18 mouse cellular contexts compared by ENCODE assay signal in genomic region chr15:62431150-62431678, GRCm38 (mm10).
"Had no signal": no experiment of that assay in that cellular context is flagged by ENCODE, and none has a peak within 500 bp of the region (broad histone marks: within the 10 kb centered on the region; RNA-seq: fewer than 3 reads in every experiment).

No protein-coding gene starts in this region.

- H3K27ac ChIP-seq: kidney, postnatal 0 days; layer of hippocampus, adult 2 months; limb, embryonic 10.5 days; limb, embryonic 13.5 days; liver, embryonic 12.5 days; liver, embryonic 15.5 days; lung, embryonic 15.5 days; stomach, embryonic 15.5 days had no signal

- H3K36me3 ChIP-seq: limb, embryonic 10.5 days; limb, embryonic 13.5 days; liver, embryonic 12.5 days; liver, embryonic 15.5 days; lung, embryonic 15.5 days; stomach, embryonic 15.5 days had no signal

- H3K9me3 ChIP-seq: limb, embryonic 10.5 days; limb, embryonic 13.5 days; liver, embryonic 12.5 days; liver, embryonic 15.5 days; lung, embryonic 15.5 days; stomach, embryonic 15.5 days had no signal

- H3K27me3 ChIP-seq: limb, embryonic 13.5 days; liver, embryonic 12.5 days; liver, embryonic 15.5 days; lung, embryonic 15.5 days; stomach, embryonic 15.5 days had no signal

- H3K4me1 ChIP-seq: limb, embryonic 10.5 days; limb, embryonic 13.5 days; liver, embryonic 12.5 days; liver, embryonic 15.5 days; lung, embryonic 15.5 days; stomach, embryonic 15.5 days had no signal

- H3K9ac ChIP-seq: limb, embryonic 13.5 days; liver, embryonic 12.5 days; liver, embryonic 15.5 days; lung, embryonic 15.5 days; stomach, embryonic 15.5 days had no signal

- H3K4me3 ChIP-seq: layer of hippocampus, adult 2 months; limb, embryonic 10.5 days; limb, embryonic 13.5 days; liver, embryonic 12.5 days; liver, embryonic 15.5 days; lung, embryonic 15.5 days; stomach, embryonic 15.5 days had no signal

- DNase-seq: kidney, adult 2 months; kidney, postnatal 25 days; layer of hippocampus, adult 9-11 months; liver; lung, adult 18-20 months; lung, postnatal 14 days; lung, postnatal 4 days; midbrain, embryonic 14.5 days; right cerebral cortex, adult 18-20 months; right cerebral cortex, postnatal 25 days had no signal
